Mouse (Mus musculus) effector memory CD4-positive, alpha-beta T cell, adult 7 months (primary cell): ENCODE results near the gene Esp16. TPM values are rescaled to one million over a fixed set of nuclear protein-coding genes. Genes with fewer than 3 reads are reported as not detected.

Experiments used
- polyA plus RNA-seq: library from polyadenylated mRNA; unstranded; fragments of 100-300 nt; shearing (Covaris generic); gene quantifications from one replicate; pipeline ENCODE4 v1.2.1, GENCODE M21; 2017

Gene Esp16
- polyA plus RNA-seq, result not detected

DNA sequence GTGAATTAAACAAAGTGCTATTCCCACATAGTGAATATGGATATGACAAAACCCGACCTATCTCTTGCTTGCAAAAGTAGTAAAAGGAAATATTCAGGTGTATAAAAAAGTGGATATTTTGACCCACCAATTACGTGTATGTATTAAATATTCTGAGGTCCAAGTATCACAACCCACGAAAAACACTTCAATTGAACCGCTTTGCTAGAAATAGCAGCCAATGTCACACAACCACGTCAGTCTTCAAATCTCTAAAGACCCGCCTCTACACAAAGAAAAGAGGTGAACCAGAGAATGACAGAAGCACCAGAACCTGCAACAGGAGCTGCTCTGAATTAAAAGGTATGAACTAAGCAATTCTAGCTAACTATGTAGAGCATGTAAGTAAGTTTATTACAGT, at the start of gene Esp16:
TSS of gene Esp16 (plus strand) at position 301 of the 400 bp plus-strand sequence.

Other genes with a start within 250 kb of the Esp16 start
- gene Esp18, start 129.8 kb upstream of the Esp16 start, polyA plus RNA-seq, result not detected
- gene Esp15, start 104.8 kb downstream of the Esp16 start, polyA plus RNA-seq, result 0.77 TPM